Mouse (Mus musculus) limb, embryonic 15.5 days (tissue): ENCODE measurements at regions not wholly inside any gene's neighbourhood (a gene's known extent, or its start where the extent isn't known, plus 50 kb on each side); places are given as distances from the start of the nearest gene placed in this dataset.

ENCODE experiments used
- ATAC-seq: fragments of 200-750 bp; cut with Nextera tagmentation; 2 replicates; pipeline ENCODE4 v1.8.0; 2017; ENCODE audit warnings: low read depth, moderate TSS enrichment; ENCODE audit not compliant: insufficient number of reproducible peaks, low FRiP score, low TSS enrichment
- H3K27ac ChIP-seq: fragments of 300-500 bp; sonication (generic); 2 replicates; pipeline ENCODE4 v1.5.1; 2015; ENCODE audit warnings: moderate library complexity, mild to moderate bottlenecking, inconsistent platforms
- H3K27me3 ChIP-seq: fragments of 300-500 bp; sonication (generic); 2 replicates; pipeline ENCODE4 v1.6.1; 2015; ENCODE audit warnings: inconsistent platforms
- H3K36me3 ChIP-seq: fragments of 300-500 bp; sonication (generic); 2 replicates; pipeline ENCODE4 v1.6.1; 2015; ENCODE audit warnings: inconsistent platforms
- H3K4me1 ChIP-seq: fragments of 300-500 bp; sonication (generic); 2 replicates; pipeline ENCODE4 v1.6.1; 2015; ENCODE audit warnings: inconsistent platforms
- H3K4me2 ChIP-seq: fragments of 300-500 bp; sonication (generic); 2 replicates; pipeline ENCODE4 v1.6.1; 2015; ENCODE audit warnings: mild to moderate bottlenecking, inconsistent platforms
- H3K4me3 ChIP-seq: fragments of 300-500 bp; sonication (generic); 2 replicates; pipeline ENCODE4 v1.5.1; 2015; ENCODE audit warnings: mild to moderate bottlenecking, inconsistent platforms
- H3K9ac ChIP-seq: fragments of 300-500 bp; sonication (generic); 2 replicates; pipeline ENCODE4 v1.6.1; 2015; ENCODE audit warnings: inconsistent platforms
- H3K9me3 ChIP-seq: fragments of 300-500 bp; sonication (generic); 2 replicates; pipeline ENCODE4 v1.6.1; 2016; ENCODE audit warnings: inconsistent platforms
- WGBS: fragments of 180-500 bp; shearing (Covaris S2); methylation state at CpG from one replicate; pipeline ENCODE4 v1.1.7; 2015; 5-methylcytosine and 5-hydroxymethylcytosine counted together

DNA sequence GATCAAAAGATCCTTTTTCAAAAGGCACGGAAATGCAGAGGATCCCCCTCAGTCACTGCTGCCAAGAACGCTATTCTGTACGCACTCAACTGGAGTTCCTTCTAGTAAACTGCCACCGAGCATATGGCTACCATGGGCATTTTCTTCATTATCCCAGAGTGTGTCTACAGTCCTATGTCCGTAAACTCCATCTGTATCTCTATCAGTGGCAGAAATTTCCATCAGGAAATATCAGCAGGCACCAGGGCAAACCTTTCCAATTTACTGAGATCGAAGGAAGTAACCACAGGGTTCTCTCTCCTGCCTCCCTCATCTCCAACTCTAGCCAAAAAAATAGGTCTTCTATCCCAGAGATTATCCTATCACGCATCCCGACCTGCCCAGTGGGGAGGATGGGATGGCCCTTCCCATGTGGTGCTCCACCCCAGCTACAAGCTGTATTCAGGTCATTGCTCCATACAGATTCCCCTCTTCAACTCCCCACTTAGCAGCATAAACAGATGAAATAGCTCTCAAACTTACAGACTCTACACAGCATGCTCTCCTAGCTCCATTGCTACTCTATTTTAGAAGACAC, 310.5 kb downstream of the Gm45692 start:
- no peaks in the 10 kb centered on the region for H3K27me3 ChIP-seq
- no peak overlapping the region for H3K27ac ChIP-seq
- 77% methylated on average over 8 of the region's 8 CpGs for WGBS
- no peaks in the 10 kb centered on the region for H3K9me3 ChIP-seq
- no peak overlapping the region for H3K4me3 ChIP-seq
- no peak overlapping the region for H3K9ac ChIP-seq
- ATAC-seq, result no peak
- no peaks in the 10 kb centered on the region for H3K4me1 ChIP-seq
- no peak overlapping the region for H3K4me2 ChIP-seq
- no peaks in the 10 kb centered on the region for H3K36me3 ChIP-seq

DNA sequence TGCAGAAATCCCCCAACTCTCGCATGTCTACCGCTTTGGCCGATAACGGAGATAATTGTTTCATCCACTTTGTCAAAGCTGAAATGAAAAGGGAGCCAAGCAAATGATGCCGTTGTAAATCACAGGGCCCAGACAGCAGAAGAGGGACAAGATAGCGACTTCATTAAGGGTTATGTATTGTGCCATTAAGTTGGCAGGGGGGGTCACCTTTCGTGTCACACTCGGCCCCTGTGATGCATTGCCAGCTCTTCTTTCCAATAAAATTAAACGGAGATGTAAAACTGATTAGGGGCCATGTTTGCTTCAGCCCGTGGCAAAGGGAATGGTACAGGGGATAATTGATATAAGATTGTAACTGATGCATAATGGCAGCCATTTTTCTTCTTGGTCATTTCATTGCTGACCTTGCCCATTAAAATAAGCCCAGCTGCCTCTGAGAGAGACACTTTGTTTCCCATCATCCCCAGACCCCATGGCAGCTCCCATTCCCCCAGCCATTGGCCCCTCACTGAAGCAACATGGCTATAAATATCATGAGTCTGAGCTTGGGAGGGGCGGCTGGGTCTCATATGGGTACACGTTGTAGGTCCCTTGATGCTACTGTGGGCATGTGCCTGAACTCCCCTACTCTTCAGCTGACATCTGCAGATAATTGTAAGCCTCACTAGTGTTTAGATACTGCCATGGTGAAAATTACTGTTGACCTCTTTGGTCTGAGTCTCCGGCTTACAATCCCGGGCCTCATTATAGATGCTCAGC, 313.0 kb downstream of the Gm45692 start:
- Histone ChIP-seq H3K4me3 (no peak overlapping the region), H3K27ac (no peak overlapping the region), H3K9ac (no peak overlapping the region), H3K9me3 (no peaks in the 10 kb centered on the region), H3K27me3 (no peaks in the 10 kb centered on the region), H3K4me1 (no peaks in the 10 kb centered on the region), H3K36me3 (no peaks in the 10 kb centered on the region), H3K4me2 (no peak overlapping the region)
- no peak for ATAC-seq
- WGBS, result 81% methylated on average over 14 of the region's 14 CpGs

DNA sequence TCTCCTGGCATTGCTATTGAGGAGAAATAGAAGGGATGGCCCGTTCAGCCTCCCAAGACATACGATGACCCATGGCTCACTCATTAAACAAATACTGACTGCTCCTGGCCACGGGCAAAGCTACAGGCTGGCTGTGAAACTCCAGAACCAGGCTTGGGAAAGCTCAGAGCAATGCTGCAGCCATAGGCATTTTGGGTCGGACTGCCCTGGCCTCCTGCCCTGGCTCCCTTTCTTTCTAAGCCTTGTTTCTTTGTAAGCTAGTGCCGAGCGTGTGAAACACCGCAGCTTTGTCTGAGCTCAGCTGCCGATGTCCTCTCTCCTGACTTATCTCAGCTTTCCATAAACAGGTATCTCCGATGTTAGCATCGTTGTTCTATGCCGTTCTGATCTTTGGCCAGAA, 316.9 kb downstream of the Gm45692 start:
- Histone ChIP-seq H3K9ac (no peak overlapping the region), H3K9me3 (no peaks in the 10 kb centered on the region), H3K27me3 (no peaks in the 10 kb centered on the region), H3K36me3 (no peaks in the 10 kb centered on the region), H3K4me3 (no peak overlapping the region), H3K27ac (no peak overlapping the region), H3K4me2 (no peak overlapping the region), H3K4me1 (peaks cover 3% of the 10 kb centered on the region; the same call in 1 of the 2 replicates)
- 91% methylated on average over 11 of the region's 11 CpGs for WGBS
- no peak for ATAC-seq

DNA sequence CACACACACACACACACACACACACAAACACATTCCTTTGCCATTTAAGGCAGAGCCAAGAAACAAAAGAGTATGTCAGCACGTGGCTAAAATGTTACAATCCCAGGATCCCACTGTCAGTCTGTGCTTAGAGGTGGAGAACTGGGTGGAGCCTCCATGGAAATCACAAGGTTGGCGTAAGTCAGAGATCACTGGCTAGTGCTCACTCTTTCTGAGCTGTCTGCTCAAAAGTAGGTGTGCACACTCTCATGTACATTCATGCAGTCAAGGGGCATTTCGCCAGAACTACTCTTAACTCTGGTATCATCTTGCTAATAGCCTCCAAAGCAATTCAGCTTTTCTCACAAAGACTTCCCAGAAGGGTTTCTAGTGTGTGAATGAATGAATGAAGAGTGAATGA, 318.2 kb downstream of the Gm45692 start:
- Histone ChIP-seq H3K4me3 (no peak overlapping the region), H3K36me3 (no peaks in the 10 kb centered on the region), H3K4me1 (peaks cover 7% of the 10 kb centered on the region; the same call in 1 of the 2 replicates), H3K27me3 (no peaks in the 10 kb centered on the region), H3K9me3 (no peaks in the 10 kb centered on the region), H3K9ac (no peak overlapping the region), H3K4me2 (no peak overlapping the region), H3K27ac (no peak overlapping the region)
- ATAC-seq, result no peak
- WGBS, result 68% methylated on average over 3 of the region's 3 CpGs

DNA sequence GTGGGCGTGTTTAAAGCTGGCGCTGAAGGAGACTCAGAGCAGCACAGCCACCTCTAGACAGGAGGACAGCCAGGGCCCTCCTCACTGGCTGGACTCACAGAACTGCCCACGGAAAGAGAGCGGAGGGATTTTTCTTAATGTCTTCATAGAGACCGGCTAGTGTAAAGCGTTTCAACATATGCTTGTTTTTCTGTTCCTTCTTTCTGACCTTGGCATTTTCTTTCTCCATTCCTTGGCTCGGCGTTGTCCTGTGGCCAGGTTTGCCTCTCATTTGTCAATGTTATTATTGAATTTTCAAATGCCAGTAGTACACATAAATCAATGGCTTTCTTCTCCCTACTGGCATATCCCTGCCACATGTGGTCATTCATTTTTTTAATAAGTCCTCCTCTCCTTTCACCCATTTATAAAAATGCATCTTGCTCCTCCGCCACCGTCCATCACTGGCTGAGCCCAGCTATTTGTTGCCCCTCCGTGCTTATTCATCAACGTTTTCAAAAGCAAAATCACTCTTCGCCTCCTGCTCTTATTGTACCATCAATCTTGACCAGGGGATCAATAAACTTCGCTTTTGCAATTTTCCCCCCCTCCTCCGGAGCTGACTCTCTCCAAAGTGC, 319.0 kb downstream of the Gm45692 start:
- H3K4me1 ChIP-seq, result peaks cover 7% of the 10 kb centered on the region; the same call in 1 of the 2 replicates
- no peak overlapping the region for H3K27ac ChIP-seq
- WGBS, result 68% methylated on average over 15 of the region's 15 CpGs
- H3K4me2 ChIP-seq, result peak overlapping the region; percentile 19; the same call in 1 of the 2 replicates
- no peaks in the 10 kb centered on the region for H3K27me3 ChIP-seq
- ATAC-seq, result no peak
- H3K9ac ChIP-seq, result no peak overlapping the region
- H3K9me3 ChIP-seq, result no peaks in the 10 kb centered on the region
- no peak overlapping the region for H3K4me3 ChIP-seq
- H3K36me3 ChIP-seq, result no peaks in the 10 kb centered on the region

DNA sequence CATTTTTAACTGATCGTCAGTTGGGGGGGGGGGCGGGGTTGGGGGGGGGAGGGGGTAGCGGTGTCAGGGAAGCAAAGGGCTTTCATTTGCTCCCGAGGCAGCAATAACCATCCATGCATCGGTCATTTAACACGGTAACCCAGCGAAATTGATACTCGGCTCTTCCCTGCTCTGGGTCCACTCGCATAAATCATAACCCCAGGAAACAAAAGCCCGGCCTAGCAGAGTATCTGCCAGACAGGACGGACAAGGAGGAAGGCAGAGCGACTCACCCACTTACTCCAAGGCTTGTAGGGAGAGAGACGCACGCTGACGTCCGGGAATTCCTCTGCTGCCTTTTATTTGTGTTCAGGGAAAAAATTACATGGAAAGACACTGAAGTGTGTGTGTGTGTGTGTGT, 319.5 kb downstream of the Gm45692 start:
- ATAC-seq, result no peak
- Histone ChIP-seq H3K4me3 (no peak overlapping the region), H3K9ac (no peak overlapping the region), H3K4me2 (peak overlapping the region; percentile 19; the same call in 1 of the 2 replicates), H3K9me3 (no peaks in the 10 kb centered on the region), H3K36me3 (no peaks in the 10 kb centered on the region), H3K27me3 (no peaks in the 10 kb centered on the region), H3K27ac (no peak overlapping the region), H3K4me1 (peaks cover 7% of the 10 kb centered on the region; the same call in 1 of the 2 replicates)
- WGBS, result 32% methylated on average over 16 of the region's 16 CpGs

DNA sequence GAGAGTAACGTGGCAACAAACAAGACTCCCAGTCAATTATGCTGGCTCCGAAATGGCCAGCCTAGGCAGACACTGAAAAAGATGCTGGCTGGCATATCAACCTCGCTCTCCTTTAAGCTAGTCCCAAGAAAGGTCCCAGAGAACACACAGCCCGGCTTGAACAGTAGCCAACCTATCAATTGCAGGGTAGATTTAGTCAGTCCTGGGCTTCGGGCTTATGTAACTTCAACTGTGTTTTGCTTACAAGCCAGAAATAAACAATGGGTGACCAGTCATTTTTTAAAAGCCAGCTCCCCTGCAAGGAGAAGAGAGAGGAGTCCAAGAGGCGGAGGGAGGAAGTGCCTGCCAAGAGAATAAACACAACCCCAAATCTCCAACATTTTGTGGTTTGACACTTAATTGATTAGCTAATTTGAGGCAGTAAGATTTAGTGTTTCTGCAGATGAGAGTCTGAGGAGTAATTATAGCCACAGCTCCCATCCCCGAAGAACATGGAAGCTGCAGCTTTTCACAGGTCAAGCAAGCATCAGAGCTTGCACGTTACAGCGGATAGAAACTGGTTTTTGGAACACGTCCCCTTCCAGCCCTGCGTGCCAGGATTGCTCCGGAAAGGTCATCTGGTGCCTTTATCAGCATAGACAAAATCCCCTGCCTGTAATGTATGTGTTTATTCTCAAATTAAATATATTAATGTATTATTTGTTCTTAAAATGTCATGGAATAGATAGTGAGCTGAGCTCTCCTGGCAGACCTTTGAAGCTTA, 322.1 kb downstream of the Gm45692 start:
- Histone ChIP-seq H3K27me3 (no peaks in the 10 kb centered on the region), H3K27ac (no peak overlapping the region), H3K9me3 (no peaks in the 10 kb centered on the region), H3K4me1 (peaks cover 7% of the 10 kb centered on the region; the same call in 1 of the 2 replicates), H3K36me3 (no peaks in the 10 kb centered on the region), H3K9ac (no peak overlapping the region), H3K4me3 (no peak overlapping the region), H3K4me2 (no peak overlapping the region)
- 55% methylated on average over 12 of the region's 12 CpGs for WGBS
- ATAC-seq, result no peak

DNA sequence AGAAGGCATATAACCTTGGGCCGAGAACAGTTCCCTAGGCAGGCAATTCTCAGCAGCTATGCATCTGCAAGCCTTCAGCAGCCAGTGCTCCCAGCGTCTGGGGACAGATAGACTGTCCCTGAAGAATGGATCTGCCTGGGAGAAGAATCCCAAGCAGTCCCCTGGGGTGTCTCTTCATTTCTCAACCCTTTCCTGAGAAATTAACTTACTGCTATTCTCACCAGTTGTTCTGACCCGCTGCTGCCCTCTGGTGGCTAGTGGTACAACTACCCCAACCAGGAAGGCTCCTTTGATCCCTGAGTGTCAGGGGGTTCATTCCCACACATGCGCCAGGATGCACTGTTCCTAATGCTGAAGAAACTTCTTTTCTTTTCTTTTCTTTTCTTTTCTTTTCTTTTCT, 323.7 kb downstream of the Gm45692 start:
- Histone ChIP-seq H3K9ac (no peak overlapping the region), H3K36me3 (no peaks in the 10 kb centered on the region), H3K4me3 (no peak overlapping the region), H3K27ac (no peak overlapping the region), H3K4me1 (peaks cover 7% of the 10 kb centered on the region; the same call in 1 of the 2 replicates), H3K9me3 (no peaks in the 10 kb centered on the region), H3K27me3 (no peaks in the 10 kb centered on the region), H3K4me2 (no peak overlapping the region)
- ATAC-seq, result no peak
- 49% methylated on average over 4 of the region's 4 CpGs for WGBS

DNA sequence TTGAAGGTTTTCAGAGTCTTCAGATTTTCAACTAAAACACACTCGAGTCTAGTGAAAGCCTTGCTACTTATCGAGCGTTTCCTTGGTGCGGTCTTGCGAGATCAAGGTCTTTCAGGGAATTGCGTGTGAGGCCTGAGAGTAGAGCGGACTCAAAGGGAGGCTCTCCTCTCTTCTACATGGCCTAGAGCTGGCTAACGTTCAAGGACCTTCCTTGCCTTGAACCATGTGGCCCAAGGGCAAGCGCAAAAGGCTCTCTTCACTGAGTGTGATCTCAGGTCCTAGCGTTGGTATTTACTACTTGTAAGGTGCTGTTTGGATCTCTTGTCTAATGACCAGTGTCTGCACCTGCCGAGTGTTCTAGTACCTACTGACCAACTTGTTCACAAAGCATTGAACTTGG, 324.4 kb downstream of the Gm45692 start:
- 89% methylated on average over 11 of the region's 11 CpGs for WGBS
- peaks cover 7% of the 10 kb centered on the region; the same call in 1 of the 2 replicates for H3K4me1 ChIP-seq
- H3K9me3 ChIP-seq, result no peaks in the 10 kb centered on the region
- H3K27ac ChIP-seq, result no peak overlapping the region
- H3K27me3 ChIP-seq, result no peaks in the 10 kb centered on the region
- no peak for ATAC-seq
- H3K36me3 ChIP-seq, result no peaks in the 10 kb centered on the region
- no peak overlapping the region for H3K9ac ChIP-seq
- H3K4me3 ChIP-seq, result no peak overlapping the region
- H3K4me2 ChIP-seq, result no peak overlapping the region

DNA sequence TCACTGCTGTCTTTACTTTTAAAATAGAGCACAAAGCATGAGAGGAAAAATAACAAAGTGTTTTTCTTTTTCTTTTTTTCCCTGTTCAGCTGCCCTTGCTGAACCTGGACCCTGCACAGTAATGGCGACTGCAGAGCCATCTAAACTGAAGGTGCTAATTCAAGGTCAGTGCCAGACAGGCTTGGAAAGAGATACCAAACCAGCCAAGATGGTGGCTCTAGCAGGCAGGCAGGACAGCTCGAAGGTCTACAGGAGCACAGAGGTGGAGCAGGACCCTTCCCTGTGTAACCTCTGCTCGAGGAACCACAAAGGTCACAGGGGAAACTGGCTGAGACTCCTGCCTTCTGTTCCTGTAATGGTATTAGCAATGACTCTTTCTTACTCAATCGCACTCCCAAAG, 326.7 kb downstream of the Gm45692 start:
- no peaks in the 10 kb centered on the region for H3K36me3 ChIP-seq
- no peak overlapping the region for H3K4me2 ChIP-seq
- no peaks in the 10 kb centered on the region for H3K9me3 ChIP-seq
- no peaks in the 10 kb centered on the region for H3K27me3 ChIP-seq
- H3K4me1 ChIP-seq, result peaks cover 8% of the 10 kb centered on the region; the same call in 1 of the 2 replicates
- WGBS, result 41% methylated on average over 4 of the region's 4 CpGs
- H3K27ac ChIP-seq, result no peak overlapping the region
- ATAC-seq, result no peak
- H3K4me3 ChIP-seq, result no peak overlapping the region
- no peak overlapping the region for H3K9ac ChIP-seq

DNA sequence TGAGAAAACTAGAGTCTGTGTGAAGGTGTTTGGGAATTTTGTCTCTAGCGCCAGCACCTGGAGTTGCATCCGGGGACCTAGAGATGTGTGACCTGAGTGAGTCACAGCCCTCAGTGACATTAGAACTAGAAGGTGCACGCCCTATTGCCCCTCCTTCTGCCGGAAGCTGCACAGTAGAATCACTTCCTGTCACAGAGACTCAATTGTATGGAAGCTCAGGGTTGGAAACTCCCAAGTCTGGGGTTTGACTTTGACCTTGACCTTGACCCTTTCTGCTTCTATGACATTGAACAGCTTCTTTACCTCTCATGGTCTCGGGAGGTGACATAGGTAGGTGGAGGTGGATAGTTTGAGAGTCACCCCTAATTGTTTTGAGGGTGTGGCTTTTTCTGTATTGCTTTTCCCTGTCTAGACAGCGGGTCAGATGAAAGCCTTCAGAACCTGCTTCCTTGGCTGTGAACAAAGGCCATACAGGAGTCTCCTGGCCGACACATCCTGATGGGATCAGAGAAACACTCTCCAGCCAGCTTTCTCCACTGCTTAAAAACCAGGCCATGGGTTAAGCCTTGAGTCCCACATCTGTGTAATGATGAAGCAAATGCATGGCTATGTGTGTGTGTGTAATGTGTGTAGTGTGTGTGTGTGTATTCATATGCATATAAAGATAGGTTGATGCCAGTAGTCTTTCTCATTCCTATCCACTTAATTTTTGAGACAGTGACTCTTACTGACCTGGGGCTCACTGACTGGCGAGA, 328.7 kb downstream of the Gm45692 start:
- Histone ChIP-seq H3K4me3 (no peak overlapping the region), H3K9me3 (no peaks in the 10 kb centered on the region), H3K27ac (no peak overlapping the region), H3K4me1 (0 out of 2 replicates have a peak, but pooled peaks cover 6% of the 10 kb centered on the region), H3K4me2 (no peak overlapping the region), H3K27me3 (no peaks in the 10 kb centered on the region), H3K9ac (no peak overlapping the region), H3K36me3 (no peaks in the 10 kb centered on the region)
- 79% methylated on average over 8 of the region's 8 CpGs for WGBS
- ATAC-seq, result no peak
